Mouse (Mus musculus) limb, embryonic 15.5 days (tissue): ENCODE data around the gene Ndufaf7. TPM values are rescaled to one million over a fixed set of nuclear protein-coding genes. Genes with fewer than 3 reads are reported as not detected.

Experiments used
- polyA plus RNA-seq: library from polyadenylated mRNA; unstranded; fragments of >200 nt; fragmentation: Nextera tagmentation; extraction: Ambion mirVana; gene quantifications from 2 replicates; pipeline ENCODE4 v1.2.1, GENCODE M21; 2015

Ndufaf7 gene
- polyA plus RNA-seq, 1 experiment from 2014 or later: 50.5 TPM

Other genes starting within 250 kb of the Ndufaf7 start
- 5.0 and 5.4 TPM in 2 replicates for gene Strn, start 199.9 kb upstream of the Ndufaf7 start, polyA plus RNA-seq
- 10.1 and 12.0 TPM in 2 replicates for gene Heatr5b, start 101.8 kb upstream of the Ndufaf7 start, polyA plus RNA-seq
- gene Gpatch11, start 101.6 kb upstream of the Ndufaf7 start, polyA plus RNA-seq: 45.1 and 48.6 TPM in 2 replicates
- 10.1 and 13.2 TPM in 2 replicates for gene Eif2ak2, start 54.6 kb upstream of the Ndufaf7 start, polyA plus RNA-seq
- gene Sult6b1, start 30.1 kb upstream of the Ndufaf7 start, polyA plus RNA-seq: 0.22 TPM in 1 of 2 replicates, not detected in the other
- 91.2 and 101 TPM in 2 replicates for gene Cebpzos, start 20.6 kb upstream of the Ndufaf7 start, polyA plus RNA-seq
- 40.6 and 61.9 TPM in 2 replicates for gene Cebpz, start 70 bp upstream of the Ndufaf7 start, polyA plus RNA-seq
- 33.4 and 35.9 TPM in 2 replicates for gene Prkd3, start 83.7 kb downstream of the Ndufaf7 start, polyA plus RNA-seq
- gene Qpct, start 114.8 kb downstream of the Ndufaf7 start, polyA plus RNA-seq: 14.6 and 15.6 TPM in 2 replicates